Mouse (Mus musculus): Measurements from ENCODE around the gene Kcns1. TPM values are rescaled to one million over a fixed set of nuclear protein-coding genes. Genes with fewer than 3 reads are reported as not detected.

Kcns1 gene
- total RNA-seq, 1 experiment from 2014 or later, result not detected

DNA sequence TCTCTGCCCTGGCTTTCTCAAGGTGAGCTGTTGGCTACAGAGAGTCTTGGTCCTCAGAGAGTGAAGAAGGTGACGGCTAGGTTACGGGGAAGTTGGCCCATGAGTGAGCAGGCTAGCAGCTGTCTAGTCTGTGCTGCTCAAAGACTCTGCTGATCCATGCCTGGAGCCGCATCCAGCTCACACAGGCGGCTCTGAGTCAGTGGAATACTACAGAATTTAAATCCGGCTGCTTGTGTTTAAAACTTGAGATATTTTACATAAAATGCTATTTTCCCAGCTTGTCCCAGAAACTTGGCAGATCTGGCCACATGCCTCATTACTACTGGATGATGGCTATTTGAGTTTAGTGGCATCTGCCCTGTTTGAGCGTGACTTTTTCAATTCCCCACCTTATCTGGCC, 51.4 kb downstream of the Kcns1 start:
- no peak for DNase-seq

DNA sequence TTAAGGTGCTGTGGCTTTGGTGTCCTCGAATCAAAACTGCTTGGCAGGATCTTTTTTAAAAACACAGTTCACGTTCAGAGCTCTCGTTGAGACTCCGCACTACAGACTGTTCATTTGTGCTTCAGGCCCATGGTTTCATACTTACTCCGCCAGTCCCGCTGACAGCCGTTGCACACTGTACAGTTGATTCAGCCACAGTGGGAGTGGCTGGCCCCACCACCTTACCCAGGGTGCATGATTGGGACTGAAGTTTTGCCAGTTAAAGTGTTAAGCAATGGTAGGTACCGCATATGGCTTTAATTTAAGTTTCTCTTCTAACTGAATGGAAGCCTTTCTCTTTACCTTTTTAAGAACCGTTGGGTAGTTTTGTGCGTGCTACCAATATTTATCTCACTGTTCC, 55.4 kb downstream of the Kcns1 start:
- no peak for DNase-seq

DNA sequence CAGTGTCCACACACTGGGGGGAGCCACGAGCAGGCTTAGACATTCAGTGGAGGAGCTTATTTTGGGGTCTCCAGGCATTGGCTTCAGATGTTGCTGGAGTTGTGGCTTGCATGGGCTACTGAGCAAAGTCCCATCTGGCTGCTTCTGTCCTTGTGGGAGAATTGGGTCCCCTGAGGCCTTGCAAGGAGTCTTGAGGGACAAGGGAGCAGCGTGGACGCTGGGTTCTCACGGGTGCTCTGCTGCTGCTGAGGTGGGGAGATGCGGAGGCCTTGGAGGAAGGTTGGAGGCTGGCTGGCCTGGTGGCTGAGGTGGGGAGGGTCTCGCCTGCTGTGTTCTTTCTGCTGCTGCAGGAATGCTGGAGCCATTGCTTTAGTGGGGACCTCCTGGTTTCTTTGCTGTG, 56.9 kb downstream of the Kcns1 start:
- DNase-seq, result no peak

Other genes starting within 250 kb of the Kcns1 start
- gene Ywhab, start 176.2 kb downstream of the Kcns1 start, total RNA-seq (2021), result 241 TPM in 2 replicates
- 0.48 and 2.2 TPM in 2 replicates for gene Pabpc1l, start 145.7 kb downstream of the Kcns1 start, total RNA-seq (2021)
- 34.7 and 42.5 TPM in 2 replicates for gene Stk4, start 100.8 kb downstream of the Kcns1 start, total RNA-seq (2021)
- gene Tomm34, start 99.9 kb downstream of the Kcns1 start, total RNA-seq (2021), result 44.3 and 46.8 TPM in 2 replicates
- not detected in 2 replicates for gene Wfdc5, start 11.6 kb upstream of the Kcns1 start, total RNA-seq (2021)
- 2.6 TPM in 1 of 2 replicates, not detected in the other for gene Wfdc12, start 19.5 kb upstream of the Kcns1 start, total RNA-seq (2021)
- gene Wfdc15a, start 29.0 kb upstream of the Kcns1 start, total RNA-seq (2021), result not detected in 2 replicates
- gene Wfdc15b, start 50.5 kb upstream of the Kcns1 start, total RNA-seq (2021), result not detected in 2 replicates
- gene Svs2, start 67.4 kb upstream of the Kcns1 start, total RNA-seq (2021), result not detected in 2 replicates
- not detected in 2 replicates for gene Svs3b, start 85.5 kb upstream of the Kcns1 start, total RNA-seq (2021)
- gene Svs4, start 107.3 kb upstream of the Kcns1 start, total RNA-seq (2021), result not detected in 2 replicates
- not detected in 2 replicates for gene Svs3a, start 118.2 kb upstream of the Kcns1 start, total RNA-seq (2021)
- not detected in 2 replicates for gene Svs6, start 145.6 kb upstream of the Kcns1 start, total RNA-seq (2021)
- 0.73 and 3.9 TPM in 2 replicates for gene Svs5, start 161.6 kb upstream of the Kcns1 start, total RNA-seq (2021)
- 5.2 and 7.9 TPM in 2 replicates for gene Slpi, start 218.0 kb upstream of the Kcns1 start, total RNA-seq (2021)
- gene Rbpjl, start 232.0 kb upstream of the Kcns1 start, total RNA-seq (2021), result not detected in 2 replicates
- 0.73 and 1.3 TPM in 2 replicates for gene Matn4, start 234.0 kb upstream of the Kcns1 start, total RNA-seq (2021)

Data from adrenal gland, postnatal 25 days (tissue).